Mouse (Mus musculus) central nervous system, embryonic 11.5 days (tissue): Measurements from ENCODE around the gene Mageb1. TPM values are rescaled to one million over a fixed set of nuclear protein-coding genes. Genes with fewer than 3 reads are reported as not detected.

Experiments
- polyA plus RNA-seq: library from polyadenylated mRNA; depleted of rRNA; stranded (reverse); fragments of >200 nt; gene quantifications from 2 replicates; pipeline ENCODE4 v1.2.3, GENCODE M21; 2012; rRNA removed

The Mageb1 gene
- not detected in 2 replicates for polyA plus RNA-seq

GRCm38 (mm10) chrX:92016233-92016632 is at the start of gene Mageb1:
Mageb1 (minus strand) TSS chrX:92016333.

Other genes starting within 250 kb of the Mageb1 start
- gene Mageb5, start 233.3 kb downstream of the Mageb1 start, polyA plus RNA-seq: not detected in 2 replicates